Mouse (Mus musculus): ENCODE data around the gene Def6. TPM values are rescaled to one million over a fixed set of nuclear protein-coding genes. Genes with fewer than 3 reads are reported as not detected.
A peak's percentile ranks its signal among the peaks of the same experiment; 100 is the strongest.
"Not testable (repeated sequence)": the region's sequence is repeated elsewhere in the genome, so short reads cannot be mapped to it uniquely, and the experiment has no call there.

Def6 gene
- polyA plus RNA-seq, 1 experiment from 2014 or later, result 3.5 TPM

- Histone ChIP-seq H3K36me3 (ENCODE audit: control insufficient read depth, insufficient read depth, low read length) (no peaks in the 10 kb centered on the region), H3K4me3 (replicated peaks; ENCODE audit: low read depth, low read length) (no peak overlapping the region), H3K4me2 (ENCODE audit: low read length) (0 out of 2 replicates have a peak overlapping the region, but pooled peaks have one; percentile 4), H3K9ac (replicated peaks; ENCODE audit: low read length) (no peak overlapping the region), H3K27me3 (ENCODE audit: control insufficient read depth, insufficient read depth, low read length) (no peaks in the 10 kb centered on the region), H3K9me3 (ENCODE audit: control insufficient read depth, low read length) (no peaks in the 10 kb centered on the region), H3K27ac (replicated peaks; ENCODE audit: low read depth, low read length) (no peak overlapping the region), H3K4me1 (ENCODE audit: control insufficient read depth, insufficient read depth, low read length) (no peaks in the 10 kb centered on the region)
- DNase-seq (peak; percentile 13), ATAC-seq (ENCODE audit: low FRiP score, low TSS enrichment) (no peak)
- WGBS, result 28% methylated on average over 23 of the region's 23 CpGs
Measured at GRCm38 (mm10) chr17:28217721-28218649, 10.4 kb downstream of the Def6 start.

- ATAC-seq (ENCODE audit: low FRiP score, low TSS enrichment); DNase-seq; H3K9ac ChIP-seq (replicated peaks; ENCODE audit: low read length); H3K27ac ChIP-seq (replicated peaks; ENCODE audit: low read depth, low read length); H3K4me3 ChIP-seq (replicated peaks; ENCODE audit: low read depth, low read length); H3K27me3 ChIP-seq (ENCODE audit: control insufficient read depth, insufficient read depth, low read length); H3K36me3 ChIP-seq (ENCODE audit: control insufficient read depth, insufficient read depth, low read length); H3K4me2 ChIP-seq (ENCODE audit: low read length); H3K4me1 ChIP-seq (ENCODE audit: control insufficient read depth, insufficient read depth, low read length); H3K9me3 ChIP-seq (ENCODE audit: control insufficient read depth, low read length): not testable (repeated sequence)
- WGBS, result 93% methylated on average over 10 of the region's 10 CpGs
Measured at GRCm38 (mm10) chr17:28222463-28222862, 14.9 kb downstream of the Def6 start.

GRCm38 (mm10) chr17:28223561-28224391 is 16.2 kb downstream of the Def6 start:
- Histone ChIP-seq H3K4me2 (ENCODE audit: low read length) (peak overlapping the region; percentile 97), H3K9ac (replicated peaks; ENCODE audit: low read length) (peak overlapping the region; percentile 80), H3K4me1 (ENCODE audit: control insufficient read depth, insufficient read depth, low read length) (peaks cover 8% of the 10 kb centered on the region; the same call in 1 of the 2 replicates), H3K27me3 (ENCODE audit: control insufficient read depth, insufficient read depth, low read length) (no peaks in the 10 kb centered on the region), H3K36me3 (ENCODE audit: control insufficient read depth, insufficient read depth, low read length) (no peaks in the 10 kb centered on the region), H3K9me3 (ENCODE audit: control insufficient read depth, low read length) (no peaks in the 10 kb centered on the region), H3K4me3 (replicated peaks; ENCODE audit: low read depth, low read length) (peak overlapping the region; percentile 55), H3K27ac (replicated peaks; ENCODE audit: low read depth, low read length) (peak overlapping the region; percentile 88)
- DNase-seq (peak; percentile 86), ATAC-seq (ENCODE audit: low FRiP score, low TSS enrichment) (peak; percentile 81)
- WGBS, result under 1% methylated on average over 46 of the region's 46 CpGs

GRCm38 (mm10) chr17:28224615-28225014 is 17.0 kb downstream of the Def6 start:
- Histone ChIP-seq H3K4me3 (replicated peaks; ENCODE audit: low read depth, low read length) (no peak overlapping the region), H3K27me3 (ENCODE audit: control insufficient read depth, insufficient read depth, low read length) (no peaks in the 10 kb centered on the region), H3K4me1 (ENCODE audit: control insufficient read depth, insufficient read depth, low read length) (peaks cover 8% of the 10 kb centered on the region; the same call in 1 of the 2 replicates), H3K36me3 (ENCODE audit: control insufficient read depth, insufficient read depth, low read length) (no peaks in the 10 kb centered on the region), H3K9ac (replicated peaks; ENCODE audit: low read length) (no peak overlapping the region), H3K4me2 (ENCODE audit: low read length) (no peak overlapping the region), H3K27ac (replicated peaks; ENCODE audit: low read depth, low read length) (no peak overlapping the region), H3K9me3 (ENCODE audit: control insufficient read depth, low read length) (no peaks in the 10 kb centered on the region)
- 89% methylated on average over 10 of the region's 10 CpGs for WGBS
- ATAC-seq (ENCODE audit: low FRiP score, low TSS enrichment) (no peak), DNase-seq (no peak)

GRCm38 (mm10) chr17:28226014-28226413 is 18.4 kb downstream of the Def6 start:
- no peaks in the 10 kb centered on the region for H3K36me3 ChIP-seq (ENCODE audit: control insufficient read depth, insufficient read depth, low read length)
- H3K4me1 ChIP-seq (ENCODE audit: control insufficient read depth, insufficient read depth, low read length), result peaks cover 8% of the 10 kb centered on the region; the same call in 1 of the 2 replicates
- H3K4me3 ChIP-seq (replicated peaks; ENCODE audit: low read depth, low read length), result peak overlapping the region; percentile 31
- DNase-seq (peak; percentile 92), ATAC-seq (ENCODE audit: low FRiP score, low TSS enrichment) (peak; percentile 36; the same call in 1 of the 2 replicates)
- no peaks in the 10 kb centered on the region for H3K27me3 ChIP-seq (ENCODE audit: control insufficient read depth, insufficient read depth, low read length)
- H3K27ac ChIP-seq (replicated peaks; ENCODE audit: low read depth, low read length), result 0 out of 2 replicates have a peak overlapping the region, but pooled peaks have one; percentile 66
- no peaks in the 10 kb centered on the region for H3K9me3 ChIP-seq (ENCODE audit: control insufficient read depth, low read length)
- H3K4me2 ChIP-seq (ENCODE audit: low read length), result peak overlapping the region; percentile 54
- under 1% methylated on average over 21 of the region's 21 CpGs for WGBS
- H3K9ac ChIP-seq (replicated peaks; ENCODE audit: low read length), result peak overlapping the region; percentile 46

- ATAC-seq (ENCODE audit: low FRiP score, low TSS enrichment), result no peak
Measured at GRCm38 (mm10) chr17:28230486-28230885, 22.9 kb downstream of the Def6 start.

GRCm38 (mm10) chr17:28231026-28231736 is 23.6 kb downstream of the Def6 start:
- Histone ChIP-seq H3K27me3 (ENCODE audit: control insufficient read depth, insufficient read depth, low read length) (no peaks in the 10 kb centered on the region), H3K27ac (replicated peaks; ENCODE audit: low read depth, low read length) (no peak overlapping the region), H3K4me2 (ENCODE audit: low read length) (no peak overlapping the region), H3K9ac (replicated peaks; ENCODE audit: low read length) (no peak overlapping the region), H3K9me3 (ENCODE audit: control insufficient read depth, low read length) (no peaks in the 10 kb centered on the region), H3K4me3 (replicated peaks; ENCODE audit: low read depth, low read length) (no peak overlapping the region), H3K36me3 (ENCODE audit: control insufficient read depth, insufficient read depth, low read length) (no peaks in the 10 kb centered on the region), H3K4me1 (ENCODE audit: control insufficient read depth, insufficient read depth, low read length) (peaks cover 7% of the 10 kb centered on the region; the same call in 1 of the 2 replicates)
- WGBS, result 85% methylated on average over 18 of the region's 18 CpGs
- ATAC-seq (ENCODE audit: low FRiP score, low TSS enrichment), result no peak
- no peak for DNase-seq

More at GRCm38 (mm10) chr17:28230486-28230885, 22.9 kb downstream of the Def6 start:
- Histone ChIP-seq H3K4me1 (ENCODE audit: control insufficient read depth, insufficient read depth, low read length) (peaks cover 7% of the 10 kb centered on the region; the same call in 1 of the 2 replicates), H3K9ac (replicated peaks; ENCODE audit: low read length) (no peak overlapping the region), H3K27me3 (ENCODE audit: control insufficient read depth, insufficient read depth, low read length) (no peaks in the 10 kb centered on the region), H3K4me2 (ENCODE audit: low read length) (no peak overlapping the region), H3K27ac (replicated peaks; ENCODE audit: low read depth, low read length) (no peak overlapping the region), H3K4me3 (replicated peaks; ENCODE audit: low read depth, low read length) (no peak overlapping the region), H3K9me3 (ENCODE audit: control insufficient read depth, low read length) (no peaks in the 10 kb centered on the region), H3K36me3 (ENCODE audit: control insufficient read depth, insufficient read depth, low read length) (no peaks in the 10 kb centered on the region)
- WGBS, result 88% methylated on average over 6 of the region's 6 CpGs
- DNase-seq, result no peak
